Mouse (Mus musculus): ENCODE data around the gene Gm49711. TPM values are rescaled to one million over a fixed set of nuclear protein-coding genes. Genes with fewer than 3 reads are reported as not detected.

Gm49711 gene
- not detected in 2 replicates for polyA plus RNA-seq (2014; fragmentation: Nextera tagmentation; extraction: Ambion mirVana)

DNA sequence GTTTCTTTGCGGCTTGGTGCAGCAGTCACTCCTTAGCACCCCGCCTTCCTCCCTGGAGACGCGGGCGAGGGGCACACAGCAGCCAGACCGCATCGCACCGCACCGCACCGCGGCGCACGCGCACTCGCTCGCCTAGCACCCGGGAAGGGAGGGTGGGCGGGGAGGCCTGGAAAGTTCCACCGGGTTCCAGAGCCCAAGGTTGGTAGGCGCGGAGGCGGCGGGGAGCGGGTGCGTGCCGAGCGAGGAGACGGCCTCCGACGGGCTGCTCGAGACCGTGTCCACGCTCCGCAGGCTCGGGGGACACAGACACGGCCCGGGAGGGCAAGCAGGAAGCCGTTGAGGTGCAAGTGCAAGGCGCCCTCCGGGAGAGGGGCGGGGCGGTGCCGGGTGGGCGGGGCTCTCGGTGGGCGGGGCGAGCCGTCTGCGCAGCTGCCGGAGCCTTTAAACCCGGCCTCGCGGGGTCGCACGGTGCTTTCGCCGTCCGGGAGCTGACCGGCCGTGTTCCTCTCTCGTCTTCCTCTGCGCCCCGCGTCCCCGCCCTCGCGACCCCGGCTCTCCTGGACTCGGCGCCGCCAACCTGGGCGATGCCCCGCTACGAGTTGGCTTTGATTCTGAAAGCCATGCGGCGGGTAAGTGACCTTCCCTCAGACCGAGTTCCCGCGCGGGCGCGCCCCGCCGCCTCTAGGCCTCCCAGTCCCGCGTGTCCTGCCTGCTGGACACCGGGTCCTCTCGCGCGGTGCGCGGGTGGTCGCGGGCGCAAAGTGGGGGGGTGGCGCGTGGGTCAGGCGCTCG is at the start of gene Gm49711, which contains the start of the genes Mrps6 and Slc5a3:
Gene Gm49711 (plus strand): TSS at position 465 of the 792 bp plus-strand sequence.
Gene Mrps6 (plus strand): TSS at position 419 of the 792 bp plus-strand sequence.
Gene Slc5a3 (plus strand): TSS at position 471 of the 792 bp plus-strand sequence.
- H3K36me3 ChIP-seq (ENCODE audit: control insufficient read depth, insufficient read depth, low read length) = peaks cover 16% of the 10 kb centered on the region

GRCm38 (mm10) chr16:92009586-92009985 is 48.5 kb upstream of the Gm49711 start:
- DNase-seq (ENCODE audit: low spot score) (no peak), ATAC-seq (replicated peaks; ENCODE audit: low FRiP score, low TSS enrichment, low read depth) (no peak)
- no peak overlapping the region for H3K4me2 ChIP-seq (ENCODE audit: low read length)
- H3K27me3 ChIP-seq (replicated peaks; ENCODE audit: control insufficient read depth, insufficient read depth, low read length) = no peaks in the 10 kb centered on the region
- H3K27ac ChIP-seq (ENCODE audit: low read depth) = no peak overlapping the region
- H3K36me3 ChIP-seq (ENCODE audit: control insufficient read depth, insufficient read depth, low read length) = no peaks in the 10 kb centered on the region
- WGBS = 90% methylated on average over 2 of the region's 2 CpGs
- no peak overlapping the region for H3K9ac ChIP-seq (ENCODE audit: low read length)
- no peak overlapping the region for H3K4me3 ChIP-seq (ENCODE audit: low read depth, low read length)
- no peaks in the 10 kb centered on the region for H3K4me1 ChIP-seq (replicated peaks; ENCODE audit: control insufficient read depth, insufficient read depth, low read length)
- no peaks in the 10 kb centered on the region for H3K9me3 ChIP-seq (ENCODE audit: control insufficient read depth, low read length)

More for the DNA sequence above, at the start of gene Gm49711, which contains the start of the genes Mrps6 and Slc5a3:
- peak within 1 kb of the TSS; percentile 94 for H3K4me3 ChIP-seq (ENCODE audit: low read depth, low read length)
- H3K9me3 ChIP-seq (ENCODE audit: control insufficient read depth, low read length) = peaks cover 6% of the 10 kb centered on the region; the same call in 1 of the 2 replicates
- peak; percentile 93 for ATAC-seq (replicated peaks; ENCODE audit: low FRiP score, low TSS enrichment, low read depth)
- 0% methylated on average over 83 of the region's 99 CpGs for WGBS
- H3K9ac ChIP-seq (ENCODE audit: low read length) = peak within 1 kb of the TSS; percentile 59
- DNase-seq (ENCODE audit: low spot score) = peak; percentile 99
- peaks cover 18% of the 10 kb centered on the region for H3K4me1 ChIP-seq (replicated peaks; ENCODE audit: control insufficient read depth, insufficient read depth, low read length)
- no peaks in the 10 kb centered on the region for H3K27me3 ChIP-seq (replicated peaks; ENCODE audit: control insufficient read depth, insufficient read depth, low read length)
- H3K27ac ChIP-seq (ENCODE audit: low read depth) = peak within 1 kb of the TSS; percentile 69
- H3K4me2 ChIP-seq (ENCODE audit: low read length) = peak within 1 kb of the TSS; percentile 67

GRCm38 (mm10) chr16:92016792-92017191 is 41.3 kb upstream of the Gm49711 start:
- Histone ChIP-seq H3K4me3 (ENCODE audit: low read depth, low read length) (no peak overlapping the region), H3K4me2 (ENCODE audit: low read length) (no peak overlapping the region), H3K27me3 (replicated peaks; ENCODE audit: control insufficient read depth, insufficient read depth, low read length) (no peaks in the 10 kb centered on the region), H3K27ac (ENCODE audit: low read depth) (no peak overlapping the region), H3K36me3 (ENCODE audit: control insufficient read depth, insufficient read depth, low read length) (no peaks in the 10 kb centered on the region), H3K4me1 (replicated peaks; ENCODE audit: control insufficient read depth, insufficient read depth, low read length) (no peaks in the 10 kb centered on the region; the same call in 1 of the 2 replicates), H3K9me3 (ENCODE audit: control insufficient read depth, low read length) (no peaks in the 10 kb centered on the region), H3K9ac (ENCODE audit: low read length) (no peak overlapping the region)
- no peak for DNase-seq (ENCODE audit: low spot score)
- WGBS = 80% methylated on average over 8 of the region's 8 CpGs
- ATAC-seq (replicated peaks; ENCODE audit: low FRiP score, low TSS enrichment, low read depth) = no peak

DNA sequence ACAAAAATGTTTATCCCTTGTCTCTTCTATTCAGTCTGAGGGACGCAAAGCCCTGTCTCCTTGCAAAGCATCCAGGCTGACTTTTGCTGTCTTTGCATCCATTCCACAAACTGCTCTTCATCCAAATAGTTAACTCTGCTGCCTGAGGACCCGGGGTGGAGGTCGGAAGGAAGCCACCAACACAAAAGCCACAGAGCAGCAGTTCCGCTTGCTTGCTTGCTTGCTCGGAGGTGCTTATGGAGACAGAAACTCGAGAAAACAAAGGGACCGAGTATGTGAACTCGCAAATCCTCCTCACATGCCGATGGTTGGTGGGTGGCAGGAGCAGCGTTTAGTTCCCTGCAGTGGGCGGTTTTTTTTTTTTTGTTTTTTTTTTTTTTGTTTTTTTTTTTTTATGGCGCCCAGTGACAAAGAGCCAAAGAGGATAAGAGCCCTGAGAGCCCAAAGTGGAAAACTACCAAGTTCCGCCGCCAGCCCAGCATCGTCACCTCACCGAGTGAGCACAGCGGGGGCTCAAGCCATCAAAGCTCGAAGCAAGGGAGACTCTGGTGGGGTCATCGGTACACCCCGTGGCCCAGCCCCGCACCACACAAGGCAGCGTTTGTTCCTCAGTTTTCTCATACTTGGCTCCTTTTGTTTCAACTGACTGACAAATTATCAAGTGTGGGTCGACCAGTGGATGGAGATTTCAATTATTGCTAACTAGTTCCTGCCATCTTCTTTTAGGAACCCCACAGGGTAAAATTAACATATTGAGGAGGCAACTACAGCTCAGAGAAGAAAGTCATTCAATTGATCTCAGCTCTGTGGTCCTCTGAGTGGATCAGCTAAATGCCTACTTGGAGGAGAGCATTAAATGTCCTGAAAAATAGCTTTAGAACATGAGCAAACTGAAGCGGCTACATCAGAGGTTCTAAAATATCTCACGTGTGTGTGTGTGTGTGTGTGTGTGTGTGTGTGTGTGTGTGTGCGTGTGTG is 38.7 kb upstream of the Gm49711 start:
- 0 out of 2 replicates have a peak, but pooled peaks have one; percentile 60 for ATAC-seq (replicated peaks; ENCODE audit: low FRiP score, low TSS enrichment, low read depth)
- H3K4me3 ChIP-seq (ENCODE audit: low read depth, low read length) = peak overlapping the region; percentile 33
- 11% methylated on average over 26 of the region's 26 CpGs for WGBS

DNA sequence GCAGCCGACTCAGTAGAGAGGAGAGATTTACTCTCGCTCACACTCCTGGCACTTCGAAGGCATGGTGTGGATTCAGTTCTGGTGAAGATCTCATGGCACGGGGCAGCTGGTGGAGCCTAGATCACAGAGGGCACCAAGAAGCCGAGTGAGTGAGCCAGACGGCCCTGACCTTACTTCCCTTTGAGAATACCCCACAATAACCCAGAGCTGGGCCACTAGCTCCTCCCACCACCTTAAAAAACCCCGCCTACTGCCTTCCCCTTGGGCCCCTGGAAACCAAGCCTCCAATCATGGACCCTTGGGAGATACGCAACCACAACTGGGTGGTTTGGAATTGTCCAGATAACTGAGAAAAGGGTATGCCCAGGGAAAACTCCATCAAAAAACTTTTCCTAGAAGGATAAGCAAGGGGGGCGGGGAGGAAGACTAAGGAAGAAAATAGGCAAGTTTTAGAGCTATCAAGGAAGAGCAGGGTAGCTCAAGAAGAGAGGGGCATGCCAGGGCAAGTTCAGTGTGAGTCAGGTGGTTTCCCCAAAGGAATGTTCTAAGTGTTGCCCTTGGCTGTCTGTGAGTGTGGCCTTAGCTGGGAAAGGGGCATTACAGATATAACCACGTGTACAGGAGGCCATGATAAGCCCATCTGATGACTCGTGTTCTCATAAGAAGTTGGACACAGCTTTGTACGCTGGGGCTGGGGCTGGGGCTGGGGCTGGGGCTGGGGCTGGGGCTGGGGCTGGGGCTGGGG is 36.3 kb upstream of the Gm49711 start:
- 77% methylated on average over 12 of the region's 12 CpGs for whole genome bisulfite sequencing
- DNase-seq (ENCODE audit: low spot score) (no peak), ATAC-seq (replicated peaks; ENCODE audit: low FRiP score, low TSS enrichment, low read depth) (no peak)
- H3K4me3 ChIP-seq (ENCODE audit: low read depth, low read length) = no peak overlapping the region
- no peaks in the 10 kb centered on the region for H3K27me3 ChIP-seq (replicated peaks; ENCODE audit: control insufficient read depth, insufficient read depth, low read length)
- H3K4me2 ChIP-seq (ENCODE audit: low read length) = no peak overlapping the region
- no peaks in the 10 kb centered on the region for H3K36me3 ChIP-seq (ENCODE audit: control insufficient read depth, insufficient read depth, low read length)
- no peaks in the 10 kb centered on the region for H3K9me3 ChIP-seq (ENCODE audit: control insufficient read depth, low read length)
- no peaks in the 10 kb centered on the region; the same call in 1 of the 2 replicates for H3K4me1 ChIP-seq (replicated peaks; ENCODE audit: control insufficient read depth, insufficient read depth, low read length)
- no peak overlapping the region for H3K9ac ChIP-seq (ENCODE audit: low read length)
- no peak overlapping the region for H3K27ac ChIP-seq (ENCODE audit: low read depth)

More for the DNA sequence above, 38.7 kb upstream of the Gm49711 start:
- Histone ChIP-seq H3K9ac (ENCODE audit: low read length) (peak overlapping the region; percentile 57), H3K9me3 (ENCODE audit: control insufficient read depth, low read length) (no peaks in the 10 kb centered on the region), H3K27ac (ENCODE audit: low read depth) (peak overlapping the region; percentile 38), H3K4me1 (replicated peaks; ENCODE audit: control insufficient read depth, insufficient read depth, low read length) (no peaks in the 10 kb centered on the region; the same call in 1 of the 2 replicates), H3K4me2 (ENCODE audit: low read length) (peak overlapping the region; percentile 60), H3K36me3 (ENCODE audit: control insufficient read depth, insufficient read depth, low read length) (no peaks in the 10 kb centered on the region), H3K27me3 (replicated peaks; ENCODE audit: control insufficient read depth, insufficient read depth, low read length) (no peaks in the 10 kb centered on the region)
- DNase-seq (ENCODE audit: low spot score) = peak; percentile 80

GRCm38 (mm10) chr16:92022494-92023283 is 35.4 kb upstream of the Gm49711 start:
- Histone ChIP-seq H3K36me3 (ENCODE audit: control insufficient read depth, insufficient read depth, low read length) (no peaks in the 10 kb centered on the region), H3K27me3 (replicated peaks; ENCODE audit: control insufficient read depth, insufficient read depth, low read length) (no peaks in the 10 kb centered on the region), H3K9ac (ENCODE audit: low read length) (no peak overlapping the region), H3K4me3 (ENCODE audit: low read depth, low read length) (no peak overlapping the region), H3K27ac (ENCODE audit: low read depth) (no peak overlapping the region), H3K4me1 (replicated peaks; ENCODE audit: control insufficient read depth, insufficient read depth, low read length) (no peaks in the 10 kb centered on the region; the same call in 1 of the 2 replicates), H3K9me3 (ENCODE audit: control insufficient read depth, low read length) (no peaks in the 10 kb centered on the region), H3K4me2 (ENCODE audit: low read length) (no peak overlapping the region)
- no peak for ATAC-seq (replicated peaks; ENCODE audit: low FRiP score, low TSS enrichment, low read depth)
- DNase-seq (ENCODE audit: low spot score) = no peak
- WGBS = 62% methylated on average over 20 of the region's 20 CpGs

DNA sequence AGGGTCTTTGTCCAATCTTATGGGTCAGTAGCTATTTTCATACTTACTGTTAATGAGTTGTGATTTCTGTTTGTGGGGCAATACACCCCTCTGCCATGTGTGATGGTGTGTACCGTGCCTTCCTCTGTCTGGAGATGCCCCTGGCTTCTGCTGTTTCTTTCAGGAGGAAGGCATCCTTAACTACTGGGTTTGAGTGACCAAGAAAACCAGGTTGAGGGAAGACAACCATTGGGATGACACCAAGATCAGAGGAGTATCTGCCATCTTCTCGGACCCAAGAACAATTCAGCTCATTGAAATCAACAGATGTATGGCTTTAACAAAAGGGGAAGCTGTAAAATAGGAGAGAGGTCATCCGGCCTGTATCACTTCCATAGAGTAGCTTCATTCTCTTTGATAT is 24.8 kb upstream of the Gm49711 start:
- ATAC-seq (replicated peaks; ENCODE audit: low FRiP score, low TSS enrichment, low read depth) (no peak), DNase-seq (ENCODE audit: low spot score) (no peak)
- Histone ChIP-seq H3K9ac (ENCODE audit: low read length) (no peak overlapping the region), H3K4me2 (ENCODE audit: low read length) (no peak overlapping the region), H3K27ac (ENCODE audit: low read depth) (no peak overlapping the region), H3K9me3 (ENCODE audit: control insufficient read depth, low read length) (no peaks in the 10 kb centered on the region), H3K27me3 (replicated peaks; ENCODE audit: control insufficient read depth, insufficient read depth, low read length) (no peaks in the 10 kb centered on the region), H3K4me3 (ENCODE audit: low read depth, low read length) (no peak overlapping the region), H3K36me3 (ENCODE audit: control insufficient read depth, insufficient read depth, low read length) (no peaks in the 10 kb centered on the region), H3K4me1 (replicated peaks; ENCODE audit: control insufficient read depth, insufficient read depth, low read length) (0 out of 2 replicates have a peak, but pooled peaks cover 4% of the 10 kb centered on the region)
- WGBS = 93% methylated on average over 3 of the region's 3 CpGs
